Mouse (Mus musculus) left cerebral cortex, postnatal 14 days (tissue): ENCODE measurements around the gene Igfbp4. TPM values are rescaled to one million over a fixed set of nuclear protein-coding genes. Genes with fewer than 3 reads are reported as not detected.

Experiments
- DNase-seq, 2 experiments: peaks; one replicate each; pipeline ENCODE4 v3.0.0; 2021 to 2022; ENCODE audit warnings: low spot score in 2 of 2, mixed read lengths in 1 of 2
- intact Hi-C: fragments of 180-260 bp; cut with DNase I; formaldehyde crosslinking; loops from one replicate; pipeline ENCODE4 v1.15.1; 2025
- total RNA-seq, 2 experiments: library from RNA; stranded (reverse); gene quantifications; 2 replicates each; pipeline ENCODE4 v1.2.3; 2021

Igfbp4 gene
- total RNA-seq, 2 experiments from 2014 or later, result 98.7 to 107 TPM

DNA sequence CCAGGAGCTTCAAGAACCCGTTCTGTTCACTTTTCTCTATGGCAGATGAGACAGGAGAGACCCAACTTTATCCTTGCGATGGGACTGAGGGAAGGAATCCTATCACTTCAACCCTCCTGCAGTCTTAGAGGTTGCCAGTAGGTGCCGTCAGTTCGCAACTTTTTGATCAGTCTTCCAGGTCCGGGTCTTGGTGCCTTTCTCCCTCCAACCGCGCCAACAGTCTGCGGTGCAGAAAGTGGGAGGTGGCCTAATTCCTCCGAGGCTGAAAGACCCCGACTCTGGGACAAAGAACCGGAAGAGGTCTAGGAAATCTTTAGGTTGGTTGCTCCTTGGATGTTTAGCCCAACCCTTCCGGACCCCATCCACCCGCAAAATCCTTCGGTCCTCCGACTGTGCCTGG is 1.3 kb upstream of the Igfbp4 start:
- intact Hi-C loops, result loop anchor here (1.0 to 5.0 kb wide), 4 partner anchors 57 to 119 kb away; partner anchors contain the start of gene Gjd3
- DNase-seq, result peak; percentile 79 to 85

DNA sequence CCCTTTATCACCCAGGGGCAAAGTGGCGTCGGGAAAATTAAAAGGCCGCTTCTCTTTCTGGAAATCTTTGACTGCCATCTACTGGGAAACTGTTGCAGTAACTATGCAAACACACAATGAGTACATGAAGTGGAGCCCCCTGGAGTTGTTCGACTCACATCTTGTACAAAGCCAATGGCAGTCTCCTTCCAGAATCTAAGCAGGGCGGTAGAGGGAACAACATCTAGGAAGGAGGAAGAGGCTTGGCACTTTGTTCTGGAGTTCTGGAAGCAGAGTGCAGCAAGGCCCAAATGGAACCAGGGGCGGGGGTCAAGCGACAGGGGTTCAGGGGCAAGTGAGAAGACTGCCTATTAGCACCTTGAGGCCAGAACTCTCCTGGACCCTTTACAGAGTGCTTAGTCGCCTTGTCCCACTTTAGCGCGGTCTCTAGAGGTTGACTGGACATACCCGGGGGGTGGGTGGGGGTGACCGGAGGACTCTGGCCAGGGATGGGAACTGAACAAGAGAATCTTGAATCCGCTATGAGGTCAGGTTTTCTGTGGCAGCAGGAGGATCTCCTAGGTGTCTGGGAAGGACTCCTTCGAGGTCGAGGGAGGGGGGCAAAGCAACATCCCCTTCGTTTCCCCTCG is 584 bp upstream of the Igfbp4 start:
- intact Hi-C loops, result loop anchor here (5.0 kb wide), 1 partner anchor 82 kb away; no protein-coding TSS in a partner anchor
- DNase-seq, result peak; percentile 58 to 75

DNA sequence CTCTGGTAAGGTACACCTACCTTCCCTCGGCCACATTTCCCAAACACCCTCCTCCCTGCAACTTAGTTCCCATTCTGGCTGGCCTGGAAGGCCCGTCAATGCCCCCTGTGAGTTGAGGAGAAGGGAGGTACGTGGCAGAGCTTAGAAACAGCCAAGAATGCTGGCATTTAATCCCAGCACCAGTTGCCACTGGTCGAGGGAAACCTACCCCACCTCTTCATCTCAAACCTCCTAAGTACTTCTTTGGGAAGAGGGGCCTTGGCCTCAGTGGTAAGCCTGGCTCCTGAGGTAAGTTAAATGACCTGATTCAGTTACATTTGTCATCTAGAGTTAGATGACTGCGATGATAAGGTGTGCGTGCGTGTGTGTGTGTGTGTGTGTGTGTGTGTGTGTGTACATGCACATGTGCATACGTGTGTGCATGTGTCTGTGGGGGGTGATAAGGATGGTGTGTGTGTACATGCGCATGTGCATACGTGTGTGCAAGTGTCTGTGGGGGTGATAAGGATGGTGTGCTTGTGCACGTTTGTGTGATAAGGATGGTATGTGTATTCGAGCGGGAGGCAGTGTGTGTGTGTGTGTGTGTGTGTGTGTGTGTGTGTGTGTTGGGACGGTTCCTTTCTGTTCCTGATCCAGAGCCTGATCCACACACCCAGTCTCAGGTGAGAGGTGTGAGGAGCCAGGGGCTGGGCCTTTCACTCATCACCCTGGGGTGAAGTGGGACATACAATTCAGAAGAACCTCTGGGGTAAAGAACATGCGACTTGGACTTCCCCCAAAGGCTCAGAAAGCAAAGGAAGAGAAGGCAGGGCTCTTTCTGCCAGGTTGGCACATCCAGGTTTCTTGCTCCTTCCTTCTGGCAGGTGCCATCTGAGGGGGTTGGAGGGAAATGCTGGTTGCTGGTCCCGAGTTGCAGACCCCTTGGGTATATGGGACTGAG is 1.1 kb downstream of the Igfbp4 start:
- intact Hi-C loops, result loop anchor here (5.0 kb wide), 1 partner anchor 80 kb away; no protein-coding TSS in a partner anchor
- no peak for DNase-seq

DNA sequence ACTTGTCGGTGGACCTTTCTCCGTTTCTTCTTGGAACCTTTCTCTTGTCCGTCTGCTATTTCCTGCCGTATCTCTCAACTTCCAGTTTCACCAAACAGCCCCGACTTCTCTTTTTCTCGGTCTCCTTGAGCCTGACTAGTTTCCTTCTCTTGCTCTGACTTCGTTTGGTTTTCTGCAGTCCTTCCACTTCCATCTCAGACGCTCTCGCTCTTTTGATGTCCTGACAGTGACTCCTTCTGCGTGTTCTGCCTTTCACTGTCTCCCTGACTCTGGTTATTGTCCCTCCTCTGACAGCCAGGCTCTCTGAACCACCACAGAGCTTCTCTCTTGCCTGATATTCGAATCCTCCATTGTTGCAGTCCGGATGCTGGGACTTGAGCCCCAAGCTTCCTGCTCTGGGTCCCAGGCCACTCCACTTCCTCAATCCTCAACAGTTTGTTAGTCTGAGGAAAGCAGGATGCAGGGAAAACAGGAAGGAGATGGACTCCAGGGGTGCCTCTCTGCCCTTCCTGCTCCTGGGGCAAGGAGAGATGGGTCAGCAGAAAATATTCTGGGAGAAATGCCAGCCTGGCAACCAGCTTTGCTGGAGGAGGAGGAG is 1.9 kb downstream of the Igfbp4 start:
- no peak for DNase-seq

DNA sequence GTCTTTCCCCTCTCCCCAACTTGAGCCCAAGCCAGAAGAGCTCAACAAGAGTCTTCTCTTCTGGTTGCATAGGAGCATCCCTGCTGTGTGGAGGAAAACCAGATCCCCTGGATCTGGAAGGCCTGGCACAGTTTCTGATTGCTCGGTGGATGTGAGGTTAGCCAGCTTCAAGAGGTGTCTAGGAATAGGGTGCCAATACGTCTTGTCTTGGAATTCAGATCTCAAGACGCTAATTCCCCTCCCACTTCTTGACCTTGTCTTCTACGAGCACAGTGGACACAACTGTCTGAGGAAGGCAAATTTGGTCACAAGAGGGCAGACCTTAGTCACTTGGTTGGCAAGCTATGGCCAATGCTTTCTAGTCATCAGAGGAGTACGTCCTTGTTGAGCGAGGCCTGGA is 2.6 kb downstream of the Igfbp4 start:
- intact Hi-C loops, result loop anchor here (5.0 kb wide), 1 partner anchor 79 kb away; no protein-coding TSS in a partner anchor
- DNase-seq, result no peak

More for the DNA sequence above, 1.9 kb downstream of the Igfbp4 start:
- intact Hi-C loops, result loop anchor here (5.0 kb wide), 1 partner anchor 79 kb away; no protein-coding TSS in a partner anchor

DNA sequence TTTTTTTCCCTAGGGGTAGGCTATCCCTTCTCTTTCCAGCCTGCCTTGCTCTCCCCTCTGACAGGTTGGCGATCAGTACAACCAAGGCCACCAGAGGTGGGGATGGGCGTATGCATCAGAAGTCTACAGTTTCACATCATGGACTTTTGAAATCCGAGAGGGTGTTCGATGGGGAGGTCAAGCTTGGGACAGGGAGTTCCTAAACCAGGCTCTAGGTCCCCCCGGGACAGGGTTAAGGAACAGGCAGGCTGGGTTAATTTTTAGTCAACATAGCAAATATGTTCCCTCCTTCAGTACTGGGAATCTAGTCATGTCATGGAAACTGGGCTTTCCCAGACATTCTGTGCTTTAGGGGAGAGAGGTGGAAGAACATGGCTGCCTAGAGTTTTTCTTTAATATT is 3.3 kb downstream of the Igfbp4 start:
- intact Hi-C loops, result loop anchor here (5.0 kb wide), 1 partner anchor 78 kb away; no protein-coding TSS in a partner anchor
- DNase-seq, result no peak

DNA sequence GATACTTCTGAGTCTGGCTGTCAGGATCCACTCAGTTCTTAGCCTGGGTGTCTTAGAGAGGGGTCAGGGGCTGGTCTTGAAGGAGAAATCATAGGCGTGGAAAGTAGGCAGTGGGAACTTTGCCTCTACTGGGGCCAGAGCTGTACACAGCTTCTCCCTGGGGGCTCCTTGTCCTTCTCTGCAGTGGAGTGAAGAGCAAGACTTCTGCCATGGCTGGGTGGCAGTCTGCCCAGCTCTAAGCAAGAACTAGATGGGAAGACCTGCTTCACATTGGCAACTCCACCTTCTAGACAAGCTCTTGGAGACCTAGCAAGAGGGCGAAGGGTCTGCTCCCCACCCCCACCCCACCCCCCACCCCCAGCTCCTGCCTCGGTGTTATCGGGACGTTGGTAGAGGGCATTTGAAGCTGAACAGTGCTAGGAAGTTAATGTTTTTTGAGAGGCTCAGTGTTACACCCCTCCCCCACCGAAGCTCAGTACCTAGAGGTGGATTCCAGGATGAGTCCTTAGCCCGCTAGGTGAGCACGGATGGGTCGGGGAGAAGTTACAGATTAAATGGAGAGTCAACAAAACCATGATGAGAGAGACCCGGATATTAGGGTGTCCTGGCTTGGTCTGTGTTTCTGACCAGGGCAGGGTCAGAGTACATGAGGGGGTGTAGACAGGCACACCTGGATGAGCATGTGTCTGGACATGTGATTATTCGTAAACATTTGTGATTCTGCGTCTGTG is 4.3 kb downstream of the Igfbp4 start:
- intact Hi-C loops, result no loop called here
- DNase-seq, result no peak

DNA sequence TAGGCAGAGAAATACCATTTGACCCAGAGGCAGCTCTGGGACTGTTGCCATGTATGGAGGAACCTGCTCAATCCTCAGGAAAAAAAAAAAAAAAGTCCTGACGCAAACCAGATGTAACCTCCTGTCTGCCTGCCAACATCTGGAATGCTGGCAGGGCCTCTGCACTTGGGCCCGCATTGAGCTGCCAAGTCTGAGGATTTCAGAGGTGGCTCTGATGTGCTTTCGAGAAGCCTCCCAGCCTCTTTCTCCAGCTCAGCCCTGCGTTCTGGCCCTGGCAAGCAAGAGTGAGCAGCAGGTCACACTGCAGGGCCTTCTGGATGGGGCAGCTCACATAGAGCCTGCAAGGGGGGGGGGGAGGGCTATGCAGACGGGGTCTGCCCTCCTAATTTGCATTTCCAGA is 6.1 kb downstream of the Igfbp4 start:
- DNase-seq, result no peak
- intact Hi-C loops, result no loop called here

DNA sequence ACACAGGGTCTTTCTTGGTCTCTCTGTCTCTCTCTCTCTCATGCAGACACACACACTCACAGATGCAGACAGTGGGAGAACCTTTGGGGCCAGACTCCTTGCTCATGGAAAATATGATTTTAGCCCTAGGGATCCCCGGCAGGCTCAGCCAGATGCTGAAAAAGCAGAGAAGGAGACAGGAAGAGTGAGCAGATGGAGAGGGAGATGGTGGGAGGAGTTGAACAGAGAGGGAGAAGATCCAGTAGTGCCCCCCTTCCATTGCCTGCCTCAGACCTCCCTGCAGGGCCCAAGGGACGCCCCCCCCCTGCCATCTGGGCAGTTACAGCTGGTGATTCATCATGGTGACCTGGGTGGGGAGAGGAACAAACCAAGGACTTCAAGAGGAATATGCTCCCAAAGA is 6.6 kb downstream of the Igfbp4 start:
- intact Hi-C loops, result no loop called here
- no peak for DNase-seq

DNA sequence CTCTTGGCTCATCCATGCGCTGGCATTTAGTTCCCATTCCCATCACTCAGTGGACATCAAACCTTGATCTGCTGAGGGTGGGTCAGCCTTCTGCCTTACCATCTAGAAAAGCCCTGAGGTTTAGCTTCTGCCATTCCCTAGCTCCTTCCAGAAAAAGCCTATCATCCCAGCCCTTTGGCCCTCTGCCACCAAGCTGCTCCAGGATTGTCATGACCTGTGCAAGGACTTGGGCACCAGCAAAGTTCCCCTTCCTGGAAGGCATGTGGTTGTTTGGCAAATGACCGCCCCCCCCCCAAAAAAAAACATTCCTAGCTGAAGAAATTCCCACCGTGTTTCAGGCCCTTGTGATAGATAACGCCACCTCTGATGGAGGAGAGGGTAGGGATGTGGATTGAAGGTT is 14.1 kb downstream of the Igfbp4 start:
- intact Hi-C loops, result no loop called here
- DNase-seq, result no peak

DNA sequence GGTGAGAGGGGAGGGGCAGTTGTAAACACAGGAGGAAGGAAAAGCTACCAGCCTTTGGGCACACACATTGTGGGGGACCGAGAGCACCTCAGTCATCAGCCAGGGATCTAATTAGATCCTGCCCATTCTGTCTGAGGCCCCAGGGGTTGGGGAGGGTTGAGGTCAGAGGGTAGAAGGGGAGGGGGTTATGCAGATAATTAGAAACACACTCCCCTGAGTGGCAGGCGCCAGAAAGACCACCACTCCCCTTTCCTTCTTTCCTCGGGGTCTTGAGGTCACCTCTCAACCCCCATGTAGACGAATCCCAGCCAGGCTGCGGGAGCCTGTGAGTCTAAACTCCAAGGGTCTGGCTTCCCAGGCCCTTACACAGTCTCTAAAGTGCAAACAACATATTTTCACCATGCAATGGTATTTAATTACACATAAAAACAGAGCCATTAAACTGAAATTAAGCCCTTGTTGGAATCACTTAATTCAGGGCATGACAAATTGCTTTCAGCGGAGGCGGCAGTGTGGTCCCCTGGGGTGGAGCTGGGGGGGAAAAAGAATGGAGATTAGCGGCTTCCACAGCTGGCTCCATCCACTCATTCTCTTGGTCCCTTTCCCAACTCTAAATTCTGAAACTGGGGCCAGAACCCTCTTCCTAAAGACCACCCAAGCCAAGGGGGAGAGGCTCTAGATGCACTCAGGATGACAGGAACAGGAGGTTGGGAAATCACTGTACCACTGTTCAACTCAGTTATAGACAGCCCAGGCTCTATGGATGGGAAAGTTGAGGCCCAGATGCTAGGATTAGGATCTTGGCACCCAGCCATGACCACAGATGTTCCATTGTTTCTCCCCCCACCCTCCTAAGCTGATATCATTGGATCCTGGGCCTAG is 14.8 kb downstream of the Igfbp4 start:
- intact Hi-C loops, result no loop called here
- no peak for DNase-seq

DNA sequence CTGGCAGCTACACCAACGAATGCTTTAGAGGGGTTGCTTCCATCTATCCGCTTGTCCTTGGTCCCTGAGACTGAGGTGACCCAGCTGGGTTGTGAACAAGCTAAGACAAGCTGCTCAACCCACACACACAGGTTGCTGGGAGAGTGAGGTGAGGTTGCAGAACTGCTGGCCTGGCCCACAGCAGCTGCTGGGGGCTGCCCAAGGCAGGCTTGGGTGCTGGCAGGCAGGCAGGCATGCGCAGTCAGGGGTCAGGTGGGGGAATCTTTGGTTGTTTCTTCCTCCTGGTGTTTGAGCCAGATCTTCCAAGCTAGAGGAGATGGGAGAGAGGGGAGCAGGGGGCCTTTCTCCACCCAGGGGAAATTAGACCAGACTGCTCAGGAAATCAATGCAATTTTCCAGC is 19.4 kb downstream of the Igfbp4 start:
- no peak for DNase-seq
- intact Hi-C loops, result no loop called here

DNA sequence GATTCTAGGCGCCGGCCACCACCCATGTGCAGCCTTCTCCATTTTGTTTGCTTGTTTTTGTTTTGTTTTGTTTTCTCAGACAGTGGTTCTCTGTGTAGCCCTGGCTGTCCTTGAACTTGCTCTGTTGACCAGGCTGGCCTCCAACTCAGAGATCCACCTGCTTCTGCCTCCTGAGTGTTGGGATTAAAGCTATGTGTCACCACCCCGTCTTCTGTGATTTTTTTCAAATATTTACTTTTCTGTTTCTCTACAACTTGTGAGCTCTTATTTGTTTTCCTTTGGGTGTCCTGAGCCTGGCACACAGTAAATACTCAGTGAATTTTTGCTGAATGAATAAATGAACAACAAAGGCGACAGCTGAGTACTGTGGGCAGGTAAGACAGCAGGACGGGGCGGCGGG is 21.6 kb downstream of the Igfbp4 start:
- DNase-seq, result no peak
- intact Hi-C loops, result no loop called here

DNA sequence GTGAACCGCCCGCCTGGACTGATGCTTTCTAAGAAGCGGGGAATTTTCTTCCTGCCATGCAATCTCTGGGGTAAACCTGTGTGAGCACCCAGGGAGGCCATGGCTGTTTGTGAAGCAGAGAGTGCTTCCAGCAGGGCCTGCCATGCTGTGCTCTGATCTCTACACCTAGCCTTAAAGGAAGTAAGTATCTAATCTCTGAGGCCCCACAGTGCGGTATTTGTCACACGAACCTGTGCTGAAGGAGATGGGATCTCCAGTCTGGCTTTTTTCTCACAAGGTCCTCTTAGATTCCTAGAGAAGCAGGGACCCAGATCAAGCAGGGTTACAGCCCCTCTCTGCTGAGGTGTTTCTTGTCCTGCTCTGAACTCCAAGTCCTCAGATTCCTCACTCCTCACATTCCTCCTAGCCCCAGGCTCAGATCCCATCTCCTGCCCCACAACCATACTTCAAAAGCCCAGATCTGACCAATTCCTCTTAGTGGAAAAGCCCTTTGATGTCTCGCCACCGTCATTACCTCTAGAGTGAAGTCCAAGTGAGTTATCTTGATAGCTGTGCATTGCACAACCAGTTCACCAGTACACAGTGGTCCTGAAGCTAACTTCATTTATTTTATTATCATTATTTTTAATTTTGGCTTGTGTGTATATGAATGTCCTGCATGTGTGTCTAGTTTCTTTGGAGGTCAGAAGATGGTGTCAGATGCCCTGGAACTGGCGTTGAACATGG is 22.5 kb downstream of the Igfbp4 start:
- intact Hi-C loops, result no loop called here
- DNase-seq, result no peak

DNA sequence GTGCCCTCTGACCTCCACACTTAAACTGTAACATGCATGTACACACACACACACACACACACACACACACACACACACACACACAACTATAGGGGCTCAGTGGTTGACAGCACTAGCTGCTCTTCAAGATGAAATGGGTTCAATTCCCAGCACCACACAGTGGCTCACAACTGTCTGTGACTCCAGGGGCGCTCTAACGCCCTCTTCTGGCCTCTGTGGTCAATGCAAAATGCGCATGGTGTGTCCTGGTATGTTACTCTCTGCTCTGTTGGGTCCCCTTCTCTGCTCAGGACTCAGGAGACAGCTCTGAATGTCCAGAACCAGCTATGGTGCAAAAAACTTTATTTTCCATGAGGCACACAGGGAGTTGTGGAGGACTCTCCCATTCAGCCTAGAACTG is 24.3 kb downstream of the Igfbp4 start:
- intact Hi-C loops, result no loop called here
- DNase-seq, result no peak

DNA sequence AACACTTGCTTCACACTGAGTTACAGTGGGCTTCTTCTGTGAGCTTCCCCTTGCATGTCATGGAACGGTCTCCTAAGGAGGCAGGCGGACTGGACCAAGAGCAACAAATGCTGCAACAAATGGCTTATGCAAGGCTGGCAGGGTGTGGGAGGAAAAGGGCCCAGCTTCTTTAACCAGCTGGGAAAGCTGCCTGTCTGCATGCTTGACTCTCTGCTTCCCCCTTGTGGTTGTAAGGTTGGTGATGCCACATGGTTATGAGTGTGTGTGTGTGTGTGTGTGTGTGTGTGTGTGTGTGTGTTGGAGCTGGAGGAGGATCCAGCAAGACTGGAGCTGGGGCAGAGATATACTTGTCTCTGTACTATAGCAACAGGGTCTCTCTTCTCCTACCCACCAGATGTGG is 24.9 kb downstream of the Igfbp4 start:
- intact Hi-C loops, result no loop called here
- DNase-seq, result peak; percentile 85 to 98

DNA sequence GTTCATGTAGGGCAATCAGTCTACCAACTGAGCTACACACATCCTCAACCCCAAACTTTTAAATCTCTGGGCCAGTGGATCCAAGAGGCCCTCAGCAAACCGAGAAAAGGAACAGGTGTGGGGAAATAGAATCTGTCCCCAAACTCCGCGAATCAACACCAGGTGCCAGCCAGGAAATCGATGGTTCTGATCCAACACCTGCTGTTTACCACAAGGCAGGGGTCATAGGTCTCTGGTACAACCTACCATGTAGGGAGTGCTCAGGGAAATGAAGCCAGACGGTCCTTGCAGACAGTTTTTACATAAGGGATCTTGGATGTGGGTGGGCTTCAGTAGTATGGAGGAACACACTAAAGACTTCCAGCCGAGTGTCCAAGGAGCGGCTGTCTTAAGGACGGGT is 26.5 kb downstream of the Igfbp4 start:
- DNase-seq, result no peak
- intact Hi-C loops, result no loop called here

DNA sequence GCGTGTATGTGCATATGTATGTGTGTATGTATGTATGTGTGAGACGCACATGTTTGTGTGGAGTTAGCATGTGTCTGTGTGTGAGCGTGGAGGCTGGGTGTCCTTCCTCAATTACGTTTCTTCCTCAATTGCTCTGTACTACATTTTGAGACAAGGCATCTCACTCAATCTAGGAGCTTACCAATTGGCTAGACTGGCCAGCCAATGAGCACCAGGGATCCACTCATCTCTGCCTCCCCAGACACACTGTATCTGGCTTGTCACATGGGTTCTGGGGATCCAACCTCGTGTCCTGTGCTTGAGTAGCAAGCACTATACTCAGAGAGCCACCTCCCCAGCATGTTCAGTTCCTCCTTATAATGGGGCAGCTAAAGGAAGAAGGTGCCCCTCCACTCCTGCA is 27.4 kb downstream of the Igfbp4 start:
- DNase-seq, result no peak
- intact Hi-C loops, result no loop called here
